Mouse (Mus musculus): ENCODE measurements around the gene Rab42. TPM values are rescaled to one million over a fixed set of nuclear protein-coding genes. Genes with fewer than 3 reads are reported as not detected.
"Not testable (repeated sequence)": the region's sequence is repeated elsewhere in the genome, so short reads cannot be mapped to it uniquely, and the experiment has no call there.

Gene Rab42
- polyA plus RNA-seq, 1 experiment from 2014 or later, result 0.58 TPM

DNA sequence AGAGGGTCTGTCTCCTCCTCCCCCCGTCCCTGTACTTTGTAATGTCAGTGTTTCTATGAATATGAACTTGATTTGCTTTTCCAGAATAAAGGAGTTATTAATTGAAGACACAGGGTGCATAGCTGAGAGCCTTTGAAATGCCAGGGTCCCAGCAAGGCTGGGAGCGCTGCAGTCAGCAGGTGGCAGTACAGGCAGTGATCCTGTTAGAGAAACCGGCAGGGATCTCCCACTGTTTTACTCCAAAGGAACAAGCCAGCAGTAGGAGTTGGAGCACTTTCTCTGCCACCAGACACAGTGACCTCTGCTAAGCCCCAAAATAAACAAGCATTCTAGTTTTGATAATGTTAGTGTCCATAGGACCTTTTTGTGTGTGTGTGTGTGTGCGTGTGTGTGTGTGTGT, 10.2 kb downstream of the Rab42 start:
- no peaks in the 10 kb centered on the region for H3K9me3 ChIP-seq
- H3K4me1 ChIP-seq (replicated peaks), result no peaks in the 10 kb centered on the region
- 34% methylated on average over 4 of the region's 4 CpGs for WGBS
- no peak overlapping the region for H3K4me3 ChIP-seq (replicated peaks)
- no peak overlapping the region for H3K27ac ChIP-seq
- peaks cover 49% of the 10 kb centered on the region for H3K36me3 ChIP-seq
- no peak overlapping the region for H3K4me2 ChIP-seq (replicated peaks)
- no peaks in the 10 kb centered on the region for H3K27me3 ChIP-seq
- H3K9ac ChIP-seq (replicated peaks), result no peak overlapping the region
- no peak for ATAC-seq

DNA sequence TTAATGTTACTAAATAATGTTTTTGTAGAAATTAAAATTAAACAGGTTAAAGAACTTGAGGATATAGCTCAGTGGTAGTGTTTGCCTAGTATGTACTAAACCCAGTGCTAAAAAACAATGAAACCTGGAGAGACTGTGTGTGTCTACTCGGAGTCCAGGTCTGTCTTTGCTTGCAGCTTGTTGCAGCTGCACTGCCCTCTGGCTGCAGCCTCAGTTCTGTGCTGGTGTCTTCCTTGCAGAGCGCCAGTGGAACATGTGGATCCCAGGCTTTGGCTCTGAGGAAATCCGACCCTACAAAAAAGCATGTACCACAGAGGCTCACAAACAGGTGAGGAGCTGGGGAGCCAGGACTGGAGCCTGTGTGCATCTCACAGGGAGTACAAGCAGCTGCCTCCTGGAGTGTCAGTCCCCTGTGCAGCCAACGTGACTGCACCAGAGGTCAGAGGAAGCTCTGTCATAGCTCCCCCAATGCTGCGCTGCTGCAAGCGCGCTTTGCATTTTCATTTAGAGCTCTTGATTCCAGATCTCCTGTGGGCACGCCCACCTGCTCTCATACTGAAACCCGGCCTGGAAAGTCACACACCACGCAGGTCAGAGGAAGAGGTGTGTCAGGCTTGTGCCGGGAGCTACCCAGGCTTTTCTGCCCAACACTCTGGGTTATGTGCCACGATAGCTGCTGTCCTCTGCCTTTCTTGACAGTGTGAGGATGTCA, 11.4 kb downstream of the Rab42 start:
- Histone ChIP-seq H3K4me3 (replicated peaks) (no peak overlapping the region), H3K9me3 (no peaks in the 10 kb centered on the region), H3K4me2 (replicated peaks) (no peak overlapping the region), H3K9ac (replicated peaks) (no peak overlapping the region), H3K27ac (no peak overlapping the region), H3K4me1 (replicated peaks) (no peaks in the 10 kb centered on the region), H3K36me3 (peaks cover 56% of the 10 kb centered on the region), H3K27me3 (no peaks in the 10 kb centered on the region)
- ATAC-seq, result no peak
- 86% methylated on average over 12 of the region's 12 CpGs for WGBS

DNA sequence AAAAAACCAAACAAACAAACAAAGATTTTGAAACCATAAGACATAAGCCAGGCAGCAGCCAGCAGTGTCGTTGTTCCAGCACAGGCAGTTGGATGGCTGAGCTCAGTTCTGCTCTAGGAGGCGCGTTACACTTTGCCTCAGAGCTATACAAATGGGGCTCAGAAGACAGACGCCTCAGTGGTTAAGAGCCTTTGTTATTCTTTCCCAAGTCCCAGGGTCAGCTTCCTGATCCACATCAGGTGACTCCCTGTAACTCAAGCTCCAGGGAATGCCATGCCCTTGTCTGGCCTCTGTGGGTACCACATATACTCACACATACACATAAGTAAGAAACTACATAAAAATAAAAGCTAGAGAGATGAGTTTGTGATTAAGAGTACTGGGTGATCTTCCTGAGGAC, 12.1 kb downstream of the Rab42 start:
- Histone ChIP-seq H3K27me3 (no peaks in the 10 kb centered on the region), H3K27ac (no peak overlapping the region), H3K4me1 (replicated peaks) (no peaks in the 10 kb centered on the region), H3K9ac (replicated peaks) (no peak overlapping the region), H3K4me2 (replicated peaks) (no peak overlapping the region), H3K36me3 (peaks cover 61% of the 10 kb centered on the region), H3K9me3 (no peaks in the 10 kb centered on the region), H3K4me3 (replicated peaks) (no peak overlapping the region)
- no peak for ATAC-seq
- 92% methylated on average over 4 of the region's 4 CpGs for WGBS

DNA sequence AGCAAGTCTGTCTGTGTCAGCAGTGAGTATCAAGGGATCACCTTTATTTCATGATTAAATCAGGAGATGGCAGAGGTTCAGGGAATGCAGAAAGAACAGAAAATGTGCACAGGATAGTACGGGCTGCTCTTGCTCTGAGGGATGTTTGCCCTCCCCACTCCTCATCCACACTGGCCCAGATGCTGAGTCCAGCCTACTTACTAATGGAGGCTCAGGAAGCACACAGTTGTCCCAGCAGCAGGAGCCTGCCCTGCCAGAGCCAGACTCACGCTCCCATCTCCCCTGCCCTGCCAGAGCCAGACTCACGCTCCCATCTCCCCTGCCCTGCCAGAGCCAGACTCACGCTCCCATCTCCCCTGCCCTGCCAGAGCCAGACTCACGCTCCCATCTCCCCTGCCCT, 14.3 kb downstream of the Rab42 start:
- not testable (repeated sequence) for H3K27ac ChIP-seq; H3K4me3 ChIP-seq (replicated peaks); H3K9me3 ChIP-seq; H3K9ac ChIP-seq (replicated peaks); H3K4me1 ChIP-seq (replicated peaks); H3K27me3 ChIP-seq; ATAC-seq; H3K4me2 ChIP-seq (replicated peaks)
- H3K36me3 ChIP-seq, result peaks cover 68% of the 10 kb centered on the region
- WGBS, result 100% methylated on average over 2 of the region's 5 CpGs

DNA sequence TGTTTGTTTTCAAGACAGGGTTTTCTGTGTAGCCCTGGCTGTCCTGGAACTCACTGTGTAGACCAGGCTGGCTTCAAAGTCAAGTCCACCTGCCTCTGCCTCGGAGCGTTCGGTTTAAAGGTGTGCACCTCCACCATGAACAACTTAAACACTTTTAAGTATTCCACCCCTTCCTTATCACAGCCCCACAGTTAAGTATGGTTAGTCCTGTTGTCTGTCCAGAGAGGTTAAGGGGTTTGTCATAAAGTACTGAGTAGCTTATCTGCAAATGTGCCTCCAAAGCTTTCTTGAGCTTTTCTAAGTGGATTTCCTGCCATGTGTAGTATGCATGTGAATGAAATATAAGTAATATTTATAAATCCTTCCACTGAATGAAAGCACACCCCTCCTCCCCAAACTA, 27.2 kb downstream of the Rab42 start:
- Histone ChIP-seq H3K4me2 (replicated peaks) (0 out of 2 replicates have a peak overlapping the region, but pooled peaks have one; percentile 11), H3K27ac (no peak overlapping the region), H3K4me1 (replicated peaks) (peaks cover 23% of the 10 kb centered on the region), H3K9me3 (no peaks in the 10 kb centered on the region), H3K9ac (replicated peaks) (no peak overlapping the region), H3K36me3 (0 out of 2 replicates have a peak, but pooled peaks cover 3% of the 10 kb centered on the region), H3K27me3 (no peaks in the 10 kb centered on the region), H3K4me3 (replicated peaks) (0 out of 2 replicates have a peak overlapping the region, but pooled peaks have one; percentile 2)
- 96% methylated on average over 3 of the region's 3 CpGs for WGBS
- no peak for ATAC-seq

DNA sequence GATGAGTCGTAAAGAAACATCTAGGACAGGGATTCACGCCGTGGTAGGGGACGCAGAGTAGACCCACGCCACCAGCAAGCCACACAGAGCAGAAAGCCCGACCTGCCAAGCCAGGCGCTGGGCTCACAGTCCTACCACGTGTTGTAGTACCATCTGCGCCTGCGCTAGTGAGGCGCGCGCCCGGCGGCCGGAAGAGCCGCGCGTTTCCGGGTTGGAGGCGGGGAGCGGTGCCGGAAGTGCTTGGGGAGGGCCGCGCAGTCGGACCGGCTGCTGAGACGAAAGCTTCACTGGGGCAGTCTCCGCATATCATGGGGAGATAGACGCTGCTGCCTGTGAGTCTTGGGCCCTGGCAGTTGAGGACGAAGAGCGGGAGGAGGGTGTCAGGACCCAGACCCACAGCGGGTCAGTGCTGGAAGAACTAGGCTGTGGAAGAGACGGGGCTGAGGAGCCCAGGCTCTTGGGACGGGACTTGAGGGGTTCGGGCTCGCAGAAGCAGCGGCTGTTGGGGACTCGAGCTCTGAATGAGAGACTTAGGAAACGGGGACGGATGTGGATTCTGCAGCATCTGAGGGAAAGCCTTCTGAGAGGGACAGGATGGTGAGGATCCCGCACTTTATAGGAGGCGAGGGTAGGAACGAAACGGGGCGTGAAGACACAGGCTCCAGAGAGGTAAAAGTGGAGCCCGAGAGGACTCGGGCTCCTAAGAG, 28.9 kb downstream of the Rab42 start, which contains the start of gene Taf12:
Gene Taf12 (plus strand): TSS at position 220 of the 707 bp plus-strand sequence.
- Histone ChIP-seq H3K36me3 (0 out of 2 replicates have a peak, but pooled peaks cover 3% of the 10 kb centered on the region), H3K4me2 (replicated peaks) (peak within 1 kb of the TSS; percentile 74), H3K27me3 (no peaks in the 10 kb centered on the region), H3K27ac (peak within 1 kb of the TSS; percentile 91), H3K9me3 (no peaks in the 10 kb centered on the region), H3K9ac (replicated peaks) (peak within 1 kb of the TSS; percentile 85), H3K4me3 (replicated peaks) (peak within 1 kb of the TSS; percentile 79), H3K4me1 (replicated peaks) (peaks cover 27% of the 10 kb centered on the region)
- peak; percentile 89 for ATAC-seq
- WGBS, result under 1% methylated on average over 48 of the region's 48 CpGs

DNA sequence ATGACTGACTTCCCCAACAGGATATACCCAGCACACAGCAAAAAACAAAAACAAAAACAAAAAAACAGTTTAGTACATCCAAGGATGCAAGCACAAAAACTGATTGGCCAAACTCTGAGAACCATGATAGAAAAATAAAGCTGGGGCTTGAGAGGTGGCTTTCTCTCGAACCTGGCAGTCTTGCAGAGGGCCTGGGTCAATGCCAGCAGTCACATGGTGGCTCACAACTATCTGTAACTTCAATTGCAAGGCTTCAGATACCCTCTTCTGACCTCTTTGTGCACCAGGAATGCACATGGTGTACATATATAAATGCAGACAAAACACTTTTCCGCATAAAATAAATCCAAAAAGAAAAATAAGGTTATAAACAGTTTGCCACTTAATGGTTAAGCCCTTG, 30.0 kb downstream of the Rab42 start:
- 77% methylated on average over 2 of the region's 2 CpGs for WGBS
- H3K9me3 ChIP-seq, result no peaks in the 10 kb centered on the region
- peaks cover 27% of the 10 kb centered on the region for H3K4me1 ChIP-seq (replicated peaks)
- H3K9ac ChIP-seq (replicated peaks), result peak overlapping the region; percentile 81
- ATAC-seq, result no peak
- 0 out of 2 replicates have a peak, but pooled peaks cover 3% of the 10 kb centered on the region for H3K36me3 ChIP-seq
- H3K4me2 ChIP-seq (replicated peaks), result peak overlapping the region; percentile 74
- H3K27me3 ChIP-seq, result no peaks in the 10 kb centered on the region
- H3K27ac ChIP-seq, result no peak overlapping the region
- peak overlapping the region; percentile 79 for H3K4me3 ChIP-seq (replicated peaks)

DNA sequence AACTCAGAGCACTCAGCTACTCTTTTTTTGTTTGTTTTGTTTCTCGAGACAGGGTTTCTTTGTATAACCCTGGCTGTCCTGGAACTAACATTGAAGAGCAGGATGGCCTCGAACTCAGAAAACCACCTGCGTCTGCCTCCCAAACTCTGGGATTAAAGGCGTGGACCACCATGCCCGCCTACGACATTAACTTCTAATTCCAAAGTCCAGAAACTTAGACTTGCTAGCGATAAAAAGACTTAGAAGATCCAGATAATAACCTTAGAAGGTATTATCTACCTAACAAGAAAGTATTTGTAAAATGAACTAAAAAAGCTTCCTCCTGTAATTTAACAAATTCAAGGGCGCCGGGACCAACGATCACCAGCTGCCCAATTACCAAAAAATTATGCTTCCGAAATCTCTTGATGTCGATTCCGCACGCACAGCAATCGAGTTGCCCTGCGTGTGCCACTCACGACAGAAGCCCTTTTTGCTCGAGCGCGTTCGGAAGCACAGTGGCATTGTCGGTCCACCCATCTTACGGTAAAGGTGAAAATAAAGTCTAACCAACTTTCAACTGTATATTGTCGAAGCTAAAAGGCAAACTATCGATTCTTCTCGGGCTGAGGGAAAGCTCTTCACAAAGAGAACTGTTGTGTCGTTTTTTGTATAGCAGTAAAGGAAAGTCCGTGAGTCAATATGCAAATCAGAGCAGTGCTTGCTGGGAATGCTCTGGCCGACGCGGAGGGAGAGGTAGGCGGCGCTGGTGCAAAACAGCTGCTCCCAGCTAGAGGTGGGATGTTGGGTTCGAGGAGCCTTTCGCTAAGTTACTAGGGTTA, 33.2 kb downstream of the Rab42 start:
- H3K4me3 ChIP-seq (replicated peaks), result peak overlapping the region; percentile 30
- peak overlapping the region; percentile 91 for H3K27ac ChIP-seq
- no peaks in the 10 kb centered on the region for H3K27me3 ChIP-seq
- H3K9me3 ChIP-seq, result no peaks in the 10 kb centered on the region
- peak; percentile 78 for ATAC-seq
- H3K36me3 ChIP-seq, result no peaks in the 10 kb centered on the region
- peaks cover 15% of the 10 kb centered on the region for H3K4me1 ChIP-seq (replicated peaks)
- peak overlapping the region; percentile 38 for H3K4me2 ChIP-seq (replicated peaks)
- peak overlapping the region; percentile 50; the same call in 1 of the 2 replicates for H3K9ac ChIP-seq (replicated peaks)
- WGBS, result under 1% methylated on average over 35 of the region's 35 CpGs

DNA sequence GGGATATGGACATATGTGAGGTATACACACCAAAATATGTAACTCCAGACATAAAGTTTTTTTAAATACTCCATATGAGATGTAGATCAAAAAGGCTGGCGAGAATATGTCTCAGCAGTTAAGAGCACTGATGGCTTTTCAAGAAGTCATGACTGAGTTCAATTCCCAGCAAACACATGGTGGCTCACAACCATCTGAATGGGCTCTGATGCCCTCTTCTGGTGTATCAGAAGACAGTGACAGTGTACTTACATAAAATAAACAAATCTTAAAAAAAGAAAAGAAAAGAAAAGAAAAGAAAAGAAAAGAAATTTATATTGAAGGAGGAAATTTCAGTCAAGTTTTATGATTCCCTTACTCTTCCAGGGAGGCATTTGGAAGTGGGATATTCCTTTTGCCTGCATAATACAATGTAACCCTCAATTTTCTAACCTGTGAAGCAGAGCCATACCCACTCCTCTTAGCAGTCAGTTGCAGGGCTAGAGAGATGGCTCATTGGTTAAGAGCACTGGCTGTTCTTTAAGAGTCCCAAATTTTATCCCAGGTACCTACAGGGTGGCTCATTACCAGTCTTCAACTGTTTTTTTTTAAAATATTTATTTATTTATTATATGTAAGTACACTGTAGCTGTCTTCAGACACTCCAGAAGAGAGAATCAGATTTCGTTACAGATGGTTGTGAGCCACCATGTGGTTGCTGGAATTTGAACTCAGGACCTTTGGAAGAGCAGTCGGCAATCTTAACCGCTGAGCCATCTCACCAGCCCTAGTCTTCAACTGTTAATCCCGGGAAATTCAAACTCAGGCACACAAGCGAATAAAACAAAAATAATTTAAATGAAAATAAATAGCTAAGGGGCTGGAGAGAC, 34.1 kb downstream of the Rab42 start:
- no peak overlapping the region for H3K4me3 ChIP-seq (replicated peaks)
- WGBS, result 13% methylated on average over 6 of the region's 6 CpGs
- no peak overlapping the region for H3K4me2 ChIP-seq (replicated peaks)
- H3K9me3 ChIP-seq, result no peaks in the 10 kb centered on the region
- no peak overlapping the region for H3K9ac ChIP-seq (replicated peaks)
- peak overlapping the region; percentile 91 for H3K27ac ChIP-seq
- no peak for ATAC-seq
- no peaks in the 10 kb centered on the region for H3K27me3 ChIP-seq
- no peaks in the 10 kb centered on the region for H3K36me3 ChIP-seq
- peaks cover 13% of the 10 kb centered on the region for H3K4me1 ChIP-seq (replicated peaks)

DNA sequence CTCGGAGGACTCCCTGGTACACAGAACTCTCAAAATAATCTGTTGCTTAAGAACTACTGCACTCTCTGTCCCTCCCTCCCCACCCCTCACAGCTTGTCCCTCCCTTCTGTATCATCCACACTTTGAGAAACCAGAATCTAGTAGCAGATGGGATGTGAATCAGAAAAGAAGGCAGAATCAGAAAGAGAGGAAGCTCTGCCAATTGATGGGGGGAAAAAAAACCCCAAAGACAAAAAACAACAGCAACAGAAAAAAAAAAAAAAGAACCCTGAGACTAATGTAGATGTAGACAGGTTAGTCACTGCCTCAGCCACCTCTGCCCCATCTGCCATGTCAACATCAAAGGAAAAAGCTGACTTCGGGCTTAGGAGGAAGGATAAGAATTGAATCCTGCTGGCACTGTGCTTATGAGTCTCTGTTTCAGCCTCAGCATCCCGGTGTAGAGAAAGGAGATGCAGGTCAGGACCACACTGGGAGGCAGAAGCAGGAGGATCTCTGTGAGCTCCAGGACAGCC, 36.3 kb downstream of the Rab42 start:
- 81% methylated on average over 3 of the region's 3 CpGs for WGBS
- H3K4me3 ChIP-seq (replicated peaks), result no peak overlapping the region
- H3K27ac ChIP-seq, result no peak overlapping the region
- H3K9me3 ChIP-seq, result no peaks in the 10 kb centered on the region
- H3K4me2 ChIP-seq (replicated peaks), result no peak overlapping the region
- H3K9ac ChIP-seq (replicated peaks), result no peak overlapping the region
- no peaks in the 10 kb centered on the region for H3K36me3 ChIP-seq
- no peaks in the 10 kb centered on the region for H3K27me3 ChIP-seq
- ATAC-seq, result no peak
- H3K4me1 ChIP-seq (replicated peaks), result peaks cover 11% of the 10 kb centered on the region

DNA sequence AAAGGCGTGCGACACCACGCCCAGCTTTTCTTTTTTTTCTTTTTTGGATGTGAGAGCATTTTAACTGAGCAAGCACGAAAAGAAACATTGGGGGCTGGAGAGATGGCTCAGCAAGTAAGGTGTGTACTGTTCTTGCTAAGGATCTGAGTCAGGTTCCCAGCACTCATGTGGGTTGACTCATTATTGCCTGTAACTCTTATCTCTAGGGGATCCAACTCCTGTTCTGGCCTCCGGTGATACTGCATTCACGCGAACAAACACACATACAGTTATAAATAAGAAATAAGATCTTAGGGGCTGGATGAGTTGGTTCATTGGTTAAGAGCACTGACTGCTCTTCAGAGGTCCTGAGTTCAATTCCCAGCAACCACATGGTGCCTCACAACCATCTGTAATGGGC, 39.9 kb downstream of the Rab42 start:
- Histone ChIP-seq H3K4me3 (replicated peaks) (no peak overlapping the region), H3K9me3 (no peaks in the 10 kb centered on the region), H3K4me1 (replicated peaks) (peaks cover 27% of the 10 kb centered on the region), H3K27me3 (no peaks in the 10 kb centered on the region), H3K27ac (no peak overlapping the region), H3K9ac (replicated peaks) (no peak overlapping the region), H3K4me2 (replicated peaks) (no peak overlapping the region), H3K36me3 (no peaks in the 10 kb centered on the region)
- no peak for ATAC-seq
- 97% methylated on average over 7 of the region's 7 CpGs for WGBS

All from midbrain, embryonic 13.5 days (tissue).